15 mouse cellular contexts compared by ENCODE assay signal in the genomic region with DNA sequence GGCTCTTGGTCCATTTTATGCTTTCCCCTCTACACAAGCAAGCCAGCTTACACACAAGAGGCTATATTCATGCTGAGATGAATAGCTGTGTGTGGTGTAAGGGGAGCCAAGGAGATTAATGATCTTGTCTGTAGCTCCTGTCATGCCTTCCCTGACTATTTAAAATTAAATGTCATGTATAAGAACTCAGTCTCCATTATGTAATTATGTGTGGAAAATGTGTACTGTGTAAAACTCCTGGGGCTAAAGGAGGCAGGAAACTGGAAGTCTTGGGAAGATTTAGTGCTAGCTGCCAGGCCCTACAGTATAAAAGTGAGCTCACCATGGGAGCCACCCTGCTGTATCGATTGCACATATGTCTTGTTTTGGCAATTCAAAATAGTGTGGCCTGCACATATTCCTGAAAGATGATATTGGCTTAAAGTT.
DNase-seq lines count a peak whose midpoint lies in the region; ATAC-seq lines count a peak whose summit lies in the region.
"Had no signal": no experiment of that assay in that cellular context is flagged by ENCODE, and none has a peak within 500 bp of the region (broad histone marks: within the 10 kb centered on the region; RNA-seq: fewer than 3 reads in every experiment).

No protein-coding gene starts in this region.

- DNase-seq in frontal cortex, postnatal 36 days (ENCODE audit: low spot score in 2 of 2): no peak
- peak; percentile 39 for DNase-seq in brain, adult 2 months (ENCODE audit: low read depth, low spot score)
- peak; percentile 18 for DNase-seq in forelimb bud, embryonic 11.5 days (ENCODE audit: low read depth, low spot score)
- DNase-seq in mesoderm, embryonic 11.5 days (ENCODE audit: low read depth, low spot score): peak; percentile 49
- no peak for DNase-seq in testis, postnatal 14 days (ENCODE audit: low spot score)
- no peak for DNase-seq in right cerebral cortex, postnatal 14 days
- DNase-seq in cerebellum, adult 11 months: no peak
- DNase-seq: cerebellum, adult 9-10 months; heart, adult 18-20 months; heart, postnatal 10 days; kidney, adult 2 months; kidney, postnatal 4 days; retina, postnatal 1 day had no signal

- ATAC-seq in frontal cortex, adult (ENCODE audit: low TSS enrichment): peak; percentile 53
- ATAC-seq: activated CD4-positive, CD25-positive, alpha-beta regulatory T cell, adult 4 months had no signal

Comparison
In these comparisons a context has a peak if more than half of its experiments do, and no peak if none do; other contexts are left out.
1. DNase-seq: peak in brain, adult 2 months (single experiment), forelimb bud, embryonic 11.5 days (single experiment) and mesoderm, embryonic 11.5 days (single experiment); none in frontal cortex, postnatal 36 days (0 of 2), testis, postnatal 14 days (single experiment), right cerebral cortex, postnatal 14 days (single experiment) and cerebellum, adult 11 months (single experiment).